Mouse (Mus musculus) neural tube, embryonic 15.5 days (tissue): ENCODE results near the gene Gpd1. TPM values are rescaled to one million over a fixed set of nuclear protein-coding genes. Genes with fewer than 3 reads are reported as not detected.
"Not testable (repeated sequence)": the region's sequence is repeated elsewhere in the genome, so short reads cannot be mapped to it uniquely, and the experiment has no call there.

ENCODE experiments used
- ATAC-seq: fragments of 200-750 bp; cut with Nextera tagmentation; 2 replicates; pipeline ENCODE4 v1.8.0; 2017; ENCODE audit warnings: mild to moderate bottlenecking, moderate TSS enrichment, moderate library complexity; ENCODE audit not compliant: low FRiP score
- H3K27ac ChIP-seq: fragments of 300-500 bp; sonication (generic); replicated peaks from 2 replicates; pipeline ENCODE4 v1.5.1; 2015; ENCODE audit warnings: mild to moderate bottlenecking, inconsistent platforms
- H3K27me3 ChIP-seq: fragments of 300-500 bp; sonication (generic); replicated peaks from 2 replicates; pipeline ENCODE4 v1.6.1; 2015; ENCODE audit warnings: inconsistent platforms
- H3K36me3 ChIP-seq: fragments of 300-500 bp; sonication (generic); 2 replicates; pipeline ENCODE4 v1.6.1; 2015; ENCODE audit warnings: inconsistent platforms
- H3K4me1 ChIP-seq: fragments of 300-500 bp; sonication (generic); 2 replicates; pipeline ENCODE4 v1.6.1; 2015; ENCODE audit warnings: inconsistent platforms
- H3K4me2 ChIP-seq: fragments of 300-500 bp; sonication (generic); 2 replicates; pipeline ENCODE4 v1.6.1; 2015; ENCODE audit warnings: inconsistent platforms, mild to moderate bottlenecking, moderate library complexity
- H3K4me3 ChIP-seq: fragments of 300-500 bp; sonication (generic); replicated peaks from 2 replicates; pipeline ENCODE4 v1.5.1; 2015; ENCODE audit warnings: mild to moderate bottlenecking, inconsistent platforms
- H3K9ac ChIP-seq: fragments of 300-500 bp; sonication (generic); replicated peaks from 2 replicates; pipeline ENCODE4 v1.6.1; 2015; ENCODE audit warnings: mild to moderate bottlenecking, inconsistent platforms
- H3K9me3 ChIP-seq: fragments of 300-500 bp; sonication (generic); replicated peaks from 2 replicates; pipeline ENCODE4 v1.6.1; 2016; ENCODE audit warnings: inconsistent platforms
- WGBS: fragments of 180-500 bp; shearing (Covaris S2); methylation state at CpG from one replicate; pipeline ENCODE4 v1.1.7; 2015; ENCODE audit warnings: mixed read lengths; 5-methylcytosine and 5-hydroxymethylcytosine counted together
- polyA plus RNA-seq: library from polyadenylated mRNA; unstranded; fragments of >200 nt; fragmentation: Nextera tagmentation; extraction: Ambion mirVana; gene quantifications from 2 replicates; pipeline ENCODE4 v1.2.1, GENCODE M21; 2015

Gene Gpd1
- polyA plus RNA-seq, 1 experiment from 2014 or later: 5.2 TPM

GRCm38 (mm10) chr15:99724292-99725021, 7.1 kb downstream of the Gpd1 start:
- Histone ChIP-seq H3K4me2 (peak overlapping the region; percentile 67), H3K9ac (peak overlapping the region; percentile 56; the same call in 1 of the 2 replicates), H3K4me3 (peak overlapping the region; percentile 99), H3K36me3 (peaks cover 20% of the 10 kb centered on the region), H3K9me3 (no peaks in the 10 kb centered on the region), H3K27ac (peak overlapping the region; percentile 54), H3K27me3 (no peaks in the 10 kb centered on the region), H3K4me1 (peaks cover 41% of the 10 kb centered on the region)
- 9% methylated on average over 16 of the region's 16 CpGs for WGBS
- ATAC-seq: peak; percentile 46

DNA sequence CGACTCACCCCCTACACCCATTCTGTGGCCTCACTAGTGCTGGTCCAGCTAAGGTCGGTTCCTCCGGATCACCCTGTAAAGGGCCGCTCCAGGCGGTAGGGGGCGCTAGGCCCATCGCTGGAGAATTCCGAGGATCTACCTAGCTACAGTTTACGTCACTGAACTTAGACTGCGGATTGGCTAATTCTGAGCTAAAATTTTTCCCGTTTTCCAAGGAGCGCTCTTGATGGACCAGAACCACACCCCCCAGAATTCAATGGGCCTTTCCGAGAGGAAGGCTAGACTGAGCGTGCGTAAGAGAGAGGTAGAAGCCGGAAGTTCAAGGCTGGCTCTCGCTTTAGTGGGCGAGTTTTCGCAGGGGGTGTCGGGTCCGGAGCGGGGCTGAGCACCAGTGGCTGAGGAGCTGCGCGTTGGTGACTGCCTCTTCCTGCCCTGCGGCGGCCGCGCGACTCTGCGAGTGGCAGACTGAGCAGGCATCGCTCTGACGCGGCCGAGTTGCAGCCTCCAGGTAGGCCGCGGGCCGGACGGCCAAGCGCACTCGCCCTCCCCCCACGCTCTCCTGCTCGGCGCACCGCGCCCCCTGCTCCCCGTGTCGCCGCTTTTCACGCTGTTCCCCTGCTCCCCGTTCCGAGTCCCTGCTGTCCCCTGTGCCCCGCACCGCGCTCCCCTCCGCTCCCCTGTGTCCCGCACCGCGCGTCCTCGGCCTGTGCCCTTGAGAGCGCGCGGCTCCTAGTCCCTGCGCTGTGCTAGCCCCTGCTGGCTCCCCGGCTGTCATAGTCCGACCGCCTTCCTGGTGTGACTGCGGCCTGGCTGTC, 8.2 kb downstream of the Gpd1 start, which contains the start of gene Cox14:
Gene Cox14 (plus strand): TSS at position 278 of the 815 bp plus-strand sequence.
- H3K4me1 ChIP-seq: peaks cover 41% of the 10 kb centered on the region
- peak within 1 kb of the TSS; percentile 67 for H3K4me2 ChIP-seq
- no peaks in the 10 kb centered on the region for H3K27me3 ChIP-seq
- H3K36me3 ChIP-seq: peaks cover 20% of the 10 kb centered on the region
- ATAC-seq: peak; percentile 94
- no peaks in the 10 kb centered on the region for H3K9me3 ChIP-seq
- peak within 1 kb of the TSS; percentile 90 for H3K9ac ChIP-seq
- H3K27ac ChIP-seq: peak within 1 kb of the TSS; percentile 92
- WGBS: under 1% methylated on average over 66 of the region's 68 CpGs
- H3K4me3 ChIP-seq: peak within 1 kb of the TSS; percentile 99

- WGBS: 83% methylated on average over 2 of the region's 2 CpGs
- peaks cover 20% of the 10 kb centered on the region for H3K36me3 ChIP-seq
- no peaks in the 10 kb centered on the region for H3K27me3 ChIP-seq
- H3K4me2 ChIP-seq: peak overlapping the region; percentile 67
- H3K4me1 ChIP-seq: peaks cover 41% of the 10 kb centered on the region
- 0 out of 2 replicates have a peak overlapping the region, but pooled peaks have one; percentile 92 for H3K27ac ChIP-seq
- no peaks in the 10 kb centered on the region for H3K9me3 ChIP-seq
- H3K4me3 ChIP-seq: peak overlapping the region; percentile 99
- ATAC-seq: no peak
- peak overlapping the region; percentile 90 for H3K9ac ChIP-seq
Observed at GRCm38 (mm10) chr15:99726549-99726948, 9.2 kb downstream of the Gpd1 start.

DNA sequence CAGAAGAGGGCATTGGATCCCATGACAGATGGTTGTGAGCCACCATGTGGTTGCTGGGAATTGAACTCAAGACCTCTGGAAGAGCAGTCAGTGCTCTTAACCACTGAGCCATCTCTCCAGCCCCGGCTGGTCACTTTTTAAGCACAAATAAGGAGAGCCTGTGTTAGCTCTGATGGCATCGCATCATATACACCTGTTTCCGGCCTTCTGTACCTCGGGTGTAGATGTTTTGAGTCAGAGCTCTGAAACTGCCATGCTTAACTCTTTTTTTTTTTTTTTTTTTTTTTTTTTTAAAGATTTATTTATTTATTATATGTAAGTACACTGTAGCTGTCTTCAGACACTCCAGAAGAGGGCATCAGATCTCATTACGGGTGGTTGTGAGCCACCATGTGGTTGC, 9.7 kb downstream of the Gpd1 start:
- WGBS: 93% methylated on average over 5 of the region's 5 CpGs
- H3K4me3 ChIP-seq, H3K27ac ChIP-seq, H3K9ac ChIP-seq, ATAC-seq, H3K9me3 ChIP-seq, H3K27me3 ChIP-seq, H3K4me2 ChIP-seq: not testable (repeated sequence)
- peaks cover 20% of the 10 kb centered on the region for H3K36me3 ChIP-seq
- peaks cover 41% of the 10 kb centered on the region for H3K4me1 ChIP-seq

- no peak for ATAC-seq
- no peak overlapping the region for H3K4me2 ChIP-seq
- H3K9me3 ChIP-seq: no peaks in the 10 kb centered on the region
- no peak overlapping the region for H3K27ac ChIP-seq
- H3K9ac ChIP-seq: no peak overlapping the region
- H3K4me1 ChIP-seq: peaks cover 40% of the 10 kb centered on the region
- H3K27me3 ChIP-seq: no peaks in the 10 kb centered on the region
- peaks cover 20% of the 10 kb centered on the region for H3K36me3 ChIP-seq
- WGBS: 98% methylated on average over 12 of the region's 12 CpGs
- no peak overlapping the region for H3K4me3 ChIP-seq
Observed at GRCm38 (mm10) chr15:99727525-99727924, 10.2 kb downstream of the Gpd1 start.

DNA sequence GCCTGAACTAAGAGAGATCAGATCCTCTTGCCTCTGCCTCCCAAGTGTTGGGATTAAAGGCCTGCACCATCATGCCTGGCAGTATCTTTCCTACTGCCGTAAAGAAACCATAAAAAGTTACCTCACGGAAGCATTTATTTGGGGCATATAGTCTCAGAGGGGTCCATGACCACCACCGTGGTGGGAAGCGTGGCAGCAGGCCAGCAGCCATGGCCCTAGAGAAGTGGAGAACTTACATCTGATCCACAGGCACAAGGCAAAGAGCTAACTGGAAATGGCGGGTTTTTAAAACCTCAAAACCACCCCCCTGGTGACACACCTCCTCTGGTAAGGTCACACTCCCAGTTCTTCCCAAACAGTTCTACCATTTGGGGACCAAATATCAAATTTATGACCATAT, 10.9 kb downstream of the Gpd1 start:
- 90% methylated on average over 5 of the region's 5 CpGs for WGBS
- H3K9me3 ChIP-seq: no peaks in the 10 kb centered on the region
- H3K4me1 ChIP-seq: peaks cover 34% of the 10 kb centered on the region
- H3K27me3 ChIP-seq: no peaks in the 10 kb centered on the region
- peaks cover 25% of the 10 kb centered on the region for H3K36me3 ChIP-seq
- no peak overlapping the region for H3K4me2 ChIP-seq
- H3K9ac ChIP-seq: no peak overlapping the region
- H3K27ac ChIP-seq: no peak overlapping the region
- no peak for ATAC-seq
- no peak overlapping the region for H3K4me3 ChIP-seq

DNA sequence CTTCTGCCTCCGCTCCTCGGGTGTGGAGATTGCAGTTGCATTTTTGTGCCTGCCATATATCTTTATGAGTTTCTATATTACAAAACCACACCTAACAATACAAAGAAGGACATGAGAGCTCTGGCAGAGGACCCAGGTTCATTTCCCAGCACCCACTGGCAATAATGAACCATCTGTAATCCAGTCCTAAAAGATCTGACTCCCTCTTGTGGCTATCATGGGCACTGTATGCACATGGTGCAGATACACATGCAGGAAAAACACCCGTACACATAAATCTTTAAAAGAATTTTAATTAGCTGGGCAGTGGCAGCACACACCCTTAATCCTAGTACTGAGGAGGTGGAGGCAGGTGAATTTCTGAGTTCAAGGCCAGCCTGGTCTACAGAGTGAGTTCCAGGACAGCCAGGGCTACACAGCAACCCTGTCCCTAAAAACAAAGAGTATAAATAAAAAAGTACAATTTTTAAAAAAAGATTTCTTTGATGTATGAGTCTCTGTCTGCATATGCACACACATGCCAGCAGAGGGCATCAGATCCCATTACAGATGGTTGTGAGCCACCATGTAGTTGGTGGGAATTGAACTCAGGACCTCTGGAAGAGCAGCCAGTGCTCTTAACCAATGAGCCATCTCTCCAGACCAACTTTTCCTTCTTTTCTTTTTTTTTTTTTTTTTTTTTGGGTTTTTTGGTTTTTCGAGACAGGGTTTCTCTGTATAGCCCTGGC, 11.9 kb downstream of the Gpd1 start:
- H3K9ac ChIP-seq: no peak overlapping the region
- H3K9me3 ChIP-seq: no peaks in the 10 kb centered on the region
- H3K4me3 ChIP-seq: no peak overlapping the region
- 100% methylated on average over 4 of the region's 4 CpGs for WGBS
- peaks cover 32% of the 10 kb centered on the region for H3K36me3 ChIP-seq
- H3K27me3 ChIP-seq: no peaks in the 10 kb centered on the region
- no peak for ATAC-seq
- H3K4me1 ChIP-seq: peaks cover 24% of the 10 kb centered on the region
- H3K4me2 ChIP-seq: no peak overlapping the region
- no peak overlapping the region for H3K27ac ChIP-seq

DNA sequence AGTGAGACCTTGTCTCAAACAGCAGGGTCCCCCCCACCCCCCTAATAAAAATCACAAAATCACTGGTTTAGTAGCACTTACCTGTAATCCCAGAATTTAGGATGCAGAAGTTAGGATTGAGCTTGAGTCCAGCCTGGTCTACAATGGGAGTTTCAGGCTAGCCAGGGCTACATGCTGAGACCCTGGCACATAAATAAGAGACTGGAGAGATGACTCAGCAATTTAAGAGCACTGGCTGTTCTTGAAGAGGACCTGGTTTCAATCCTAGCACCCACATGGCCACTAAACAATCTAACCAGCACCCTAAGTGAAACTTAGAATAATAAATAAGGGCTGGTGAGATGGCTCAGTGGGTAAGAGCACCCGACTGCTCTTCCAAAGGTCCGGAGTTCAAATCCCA, 13.9 kb downstream of the Gpd1 start:
- no peak overlapping the region for H3K4me2 ChIP-seq
- peaks cover 12% of the 10 kb centered on the region for H3K4me1 ChIP-seq
- no peak for ATAC-seq
- H3K27ac ChIP-seq: no peak overlapping the region
- H3K36me3 ChIP-seq: peaks cover 44% of the 10 kb centered on the region
- H3K4me3 ChIP-seq: no peak overlapping the region
- 100% methylated on average over 2 of the region's 2 CpGs for WGBS
- no peaks in the 10 kb centered on the region for H3K9me3 ChIP-seq
- H3K9ac ChIP-seq: no peak overlapping the region
- H3K27me3 ChIP-seq: no peaks in the 10 kb centered on the region

- no peak for ATAC-seq
- Histone ChIP-seq H3K9ac (no peak overlapping the region), H3K9me3 (no peaks in the 10 kb centered on the region), H3K27me3 (no peaks in the 10 kb centered on the region), H3K4me1 (peaks cover 7% of the 10 kb centered on the region), H3K4me3 (no peak overlapping the region), H3K4me2 (no peak overlapping the region), H3K36me3 (peaks cover 46% of the 10 kb centered on the region), H3K27ac (no peak overlapping the region)
- 93% methylated on average over 3 of the region's 3 CpGs for WGBS
Observed at GRCm38 (mm10) chr15:99731678-99732077, 14.4 kb downstream of the Gpd1 start.

DNA sequence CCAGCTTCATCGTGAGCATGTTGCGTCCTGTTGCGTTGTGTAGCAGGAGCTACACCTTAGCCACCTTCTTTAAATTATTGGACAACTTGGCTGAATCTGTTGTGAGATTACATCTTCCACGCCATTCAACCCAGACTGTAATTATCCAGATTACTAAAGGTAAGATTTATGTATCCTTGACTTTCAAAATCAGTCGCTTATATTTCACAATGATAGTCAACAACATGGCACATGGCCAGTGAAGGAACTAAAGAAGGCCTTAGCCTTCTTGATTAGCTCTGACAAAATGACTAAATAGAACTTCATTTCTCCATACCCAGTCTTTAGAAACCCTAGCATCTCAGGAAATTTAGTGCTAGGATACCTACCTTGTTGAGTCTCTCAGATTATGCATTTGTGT, 15.9 kb downstream of the Gpd1 start:
- no peak overlapping the region for H3K4me2 ChIP-seq
- peaks cover 52% of the 10 kb centered on the region for H3K36me3 ChIP-seq
- 95% methylated on average over 5 of the region's 5 CpGs for WGBS
- H3K27me3 ChIP-seq: no peaks in the 10 kb centered on the region
- H3K4me1 ChIP-seq: no peaks in the 10 kb centered on the region
- H3K9me3 ChIP-seq: no peaks in the 10 kb centered on the region
- no peak overlapping the region for H3K4me3 ChIP-seq
- ATAC-seq: no peak
- H3K9ac ChIP-seq: no peak overlapping the region
- H3K27ac ChIP-seq: no peak overlapping the region

DNA sequence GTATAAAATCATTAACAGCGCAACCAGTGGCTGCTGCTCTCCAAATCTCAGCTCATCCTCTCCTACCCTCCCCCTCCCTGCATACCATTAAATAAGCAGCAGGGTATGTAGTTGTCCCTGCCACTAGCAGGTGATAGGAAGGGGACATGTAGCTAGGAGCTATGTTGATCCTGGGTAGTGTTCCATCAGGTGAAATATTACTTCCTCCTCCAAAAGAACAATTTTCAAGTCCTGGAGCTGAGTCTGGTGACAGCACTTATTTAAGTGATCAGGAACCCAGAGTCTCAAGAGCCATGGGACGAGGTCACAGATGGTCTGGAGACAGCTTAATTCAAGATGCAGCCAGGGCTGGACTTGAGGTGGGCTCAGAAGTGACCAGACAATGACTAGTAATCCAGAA, 18.3 kb downstream of the Gpd1 start:
- H3K4me1 ChIP-seq: no peaks in the 10 kb centered on the region
- 97% methylated on average over 2 of the region's 2 CpGs for WGBS
- no peak overlapping the region for H3K4me3 ChIP-seq
- no peak overlapping the region for H3K27ac ChIP-seq
- H3K36me3 ChIP-seq: peaks cover 63% of the 10 kb centered on the region
- no peaks in the 10 kb centered on the region for H3K9me3 ChIP-seq
- no peak overlapping the region for H3K9ac ChIP-seq
- H3K4me2 ChIP-seq: no peak overlapping the region
- ATAC-seq: no peak
- H3K27me3 ChIP-seq: no peaks in the 10 kb centered on the region
